Mouse (Mus musculus): ENCODE results near the gene Otub2. TPM values are rescaled to one million over a fixed set of nuclear protein-coding genes. Genes with fewer than 3 reads are reported as not detected.

The Otub2 gene
- total and polyA plus RNA-seq, 3 experiments: 8.4 to 126 (median 12.3) TPM

DNA sequence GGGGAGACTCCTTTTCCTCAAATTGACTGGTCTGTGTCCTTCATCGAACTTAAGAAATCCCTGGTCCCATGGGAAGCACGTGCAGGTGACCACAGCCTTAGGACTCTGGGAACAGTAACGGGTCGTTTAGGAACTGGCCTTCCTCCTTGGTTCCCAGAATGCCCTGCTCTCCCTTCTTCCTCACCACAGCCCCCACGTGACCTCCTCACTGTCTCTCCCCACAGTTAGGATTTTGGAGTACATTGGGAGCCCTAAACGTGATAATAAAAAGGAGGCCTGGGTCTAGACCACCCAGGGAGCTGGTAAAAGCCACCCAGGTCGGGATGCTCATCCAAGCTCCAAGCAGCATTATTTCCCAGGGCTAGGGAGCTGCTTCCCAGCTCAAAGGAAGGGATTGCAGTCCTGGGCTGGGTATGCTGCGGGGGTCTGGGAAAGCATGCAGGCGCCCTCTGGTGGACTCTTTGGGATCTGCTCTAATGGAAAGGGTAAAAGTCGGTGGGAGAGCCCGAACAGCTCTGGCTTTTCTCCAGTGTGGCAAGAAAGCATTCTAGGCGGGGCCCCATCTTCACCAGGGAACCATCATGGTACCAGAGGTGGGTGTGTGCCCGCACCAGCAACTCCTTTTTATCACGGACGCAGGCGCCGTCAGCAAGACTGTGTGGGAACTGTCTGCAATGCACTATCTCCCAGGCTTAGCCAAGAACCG lies 20.7 kb upstream of the Otub2 start (continued):
- TF ChIP-seq POLR2A (IDR thresholded peaks at IDR 0.05; ENCODE audit: control insufficient read depth in 1 of 2, insufficient read depth in 1 of 2, low read depth in 1 of 2, low read length in 2 of 2, poor library complexity in 1 of 2) (peak in 1 of 2 experiments; percentile 43; a peak in 1 of 4 replicates), SMC3 (IDR thresholded peaks at IDR 0.05; ENCODE audit: low read depth, low read length) (peak; percentile 53), CHD1 (IDR thresholded peaks at IDR 0.05; ENCODE audit: low read depth, low read length) (no peak), USF2 (IDR thresholded peaks at IDR 0.05; ENCODE audit: borderline replicate concordance in 1 of 2, insufficient read depth in 1 of 2, low read depth in 1 of 2, low read length in 2 of 2) (peak in 1 of 2 experiments; percentile 77; a peak in 2 of 4 replicates), BHLHE40 (IDR thresholded peaks at IDR 0.05; ENCODE audit: borderline replicate concordance, low read depth, low read length) (no peak; the same call in 1 of the 2 replicates)

- peak overlapping the region; percentile 53 to 56 for H3K4me3 ChIP-seq (ENCODE audit: control insufficient read depth in 1 of 2, insufficient read depth in 1 of 2, low read depth in 2 of 2, low read length in 2 of 2)
- peak overlapping the region; percentile 35 for H3K27ac ChIP-seq (ENCODE audit: control insufficient read depth, low read depth, low read length)
These were observed 20.2 kb upstream of the Otub2 start for GRCm38 (mm10) chr12:103368326-103368669.

GRCm38 (mm10) chr12:103368777-103369176 lies 19.7 kb upstream of the Otub2 start:
- no peaks in the 10 kb centered on the region for H3K27me3 ChIP-seq (ENCODE audit: control insufficient read depth in 1 of 2, insufficient read depth in 2 of 2, low read length in 2 of 2)
- H3K4me3 ChIP-seq (ENCODE audit: control insufficient read depth in 1 of 2, insufficient read depth in 1 of 2, low read depth in 2 of 2, low read length in 2 of 2): peak overlapping the region; percentile 53 to 56
- DNase-seq (ENCODE audit: low read depth, low spot score): no peak
- peaks cover 5 to 26% of the 10 kb centered on the region in 2 experiments; a peak in 3 of 4 replicates for H3K4me1 ChIP-seq (ENCODE audit: control insufficient read depth in 1 of 2, insufficient read depth in 2 of 2, low read length in 2 of 2)
- TF ChIP-seq ZKSCAN1 (IDR thresholded peaks at IDR 0.05; ENCODE audit: low read depth, low read length) (no peak), E2F4 (IDR thresholded peaks at IDR 0.05; ENCODE audit: borderline replicate concordance, low read depth, low read length) (no peak), MEF2A (IDR thresholded peaks at IDR 0.05; ENCODE audit: extremely low read depth, insufficient replicate concordance, low read depth, low read length, poor library complexity, severe bottlenecking) (no peak), BHLHE40 (IDR thresholded peaks at IDR 0.05; ENCODE audit: borderline replicate concordance, low read depth, low read length) (no peak), ZMIZ1 (IDR thresholded peaks at IDR 0.05; ENCODE audit: low read depth, low read length) (no peak), RCOR1 (IDR thresholded peaks at IDR 0.05; ENCODE audit: low read depth, low read length) (no peak), SMC3 (IDR thresholded peaks at IDR 0.05; ENCODE audit: low read depth, low read length) (no peak), MYB (IDR thresholded peaks at IDR 0.05; ENCODE audit: low read depth, low read length) (no peak), USF2 (IDR thresholded peaks at IDR 0.05; ENCODE audit: borderline replicate concordance in 1 of 2, insufficient read depth in 1 of 2, low read depth in 1 of 2, low read length in 2 of 2) (no peak), NRF1 (IDR thresholded peaks at IDR 0.05; ENCODE audit: insufficient read depth, low read depth, low read length, poor library complexity, severe bottlenecking) (no peak), CHD1 (IDR thresholded peaks at IDR 0.05; ENCODE audit: low read depth, low read length) (no peak), JUND (IDR thresholded peaks at IDR 0.05; ENCODE audit: low read depth, low read length) (no peak), TBP (IDR thresholded peaks at IDR 0.05; ENCODE audit: low read depth, low read length) (no peak), POLR2AphosphoS5 (IDR thresholded peaks at IDR 0.05; ENCODE audit: borderline replicate concordance, low read depth, low read length) (no peak), UBTF (IDR thresholded peaks at IDR 0.05; ENCODE audit: borderline replicate concordance, insufficient read depth, low read depth, low read length) (no peak), MYC (IDR thresholded peaks at IDR 0.05; ENCODE audit: low read depth, low read length) (no peak), POLR2AphosphoS2 (IDR thresholded peaks at IDR 0.05; ENCODE audit: low read length) (no peak), ETS1 (IDR thresholded peaks at IDR 0.05; ENCODE audit: low read depth, low read length) (no peak), POLR2A (IDR thresholded peaks at IDR 0.05; ENCODE audit: control insufficient read depth in 1 of 2, insufficient read depth in 1 of 2, low read depth in 1 of 2, low read length in 2 of 2, poor library complexity in 1 of 2) (no peak)
- peaks cover 0 to 10% of the 10 kb centered on the region in 2 experiments; a peak in 2 of 4 replicates for H3K36me3 ChIP-seq (ENCODE audit: control insufficient read depth in 1 of 2, insufficient read depth in 2 of 2, low read length in 2 of 2)
- H3K9ac ChIP-seq (ENCODE audit: control insufficient read depth, low read depth, low read length, poor library complexity, severe bottlenecking): peak overlapping the region; percentile 67
- H3K9me3 ChIP-seq (replicated peaks; ENCODE audit: insufficient read depth, low read length): no peaks in the 10 kb centered on the region
- H3K27ac ChIP-seq (ENCODE audit: control insufficient read depth, low read depth, low read length): peak overlapping the region; percentile 35; the same call in 1 of the 2 replicates
- H3K79me2 ChIP-seq (ENCODE audit: control insufficient read depth, insufficient read depth, low read length, poor library complexity): no peaks in the 10 kb centered on the region; the same call in 1 of the 2 replicates

More at GRCm38 (mm10) chr12:103368326-103368669, 20.2 kb upstream of the Otub2 start:
- Histone ChIP-seq H3K9me3 (replicated peaks; ENCODE audit: insufficient read depth, low read length) (no peaks in the 10 kb centered on the region), H3K9ac (ENCODE audit: control insufficient read depth, low read depth, low read length, poor library complexity, severe bottlenecking) (peak overlapping the region; percentile 67), H3K27me3 (ENCODE audit: control insufficient read depth in 1 of 2, insufficient read depth in 2 of 2, low read length in 2 of 2) (no peaks in the 10 kb centered on the region), H3K4me1 (ENCODE audit: control insufficient read depth in 1 of 2, insufficient read depth in 2 of 2, low read length in 2 of 2) (peaks cover under 1 to 21% of the 10 kb centered on the region in 2 experiments; a peak in 3 of 4 replicates), H3K79me2 (ENCODE audit: control insufficient read depth, insufficient read depth, low read length, poor library complexity) (no peaks in the 10 kb centered on the region; the same call in 1 of the 2 replicates), H3K36me3 (ENCODE audit: control insufficient read depth in 1 of 2, insufficient read depth in 2 of 2, low read length in 2 of 2) (peaks cover 0 to 5% of the 10 kb centered on the region in 2 experiments; a peak in 1 of 4 replicates)
- no peak for DNase-seq (ENCODE audit: low read depth, low spot score)
- no peak for TF ChIP-seq TBP (IDR thresholded peaks at IDR 0.05; ENCODE audit: low read depth, low read length)
- TF ChIP-seq RCOR1 (IDR thresholded peaks at IDR 0.05; ENCODE audit: low read depth, low read length): no peak
- TF ChIP-seq JUND (IDR thresholded peaks at IDR 0.05; ENCODE audit: low read depth, low read length): no peak
- TF ChIP-seq GABPA (IDR thresholded peaks at IDR 0.05; ENCODE audit: low read depth, low read length): no peak
- TF ChIP-seq EP300 (IDR thresholded peaks at IDR 0.05; ENCODE audit: low read depth in 1 of 2, low read length in 2 of 2): no peak
- TF ChIP-seq MYB (IDR thresholded peaks at IDR 0.05; ENCODE audit: low read depth, low read length): no peak
- no peak for TF ChIP-seq MAZ (IDR thresholded peaks at IDR 0.05; ENCODE audit: low read depth, low read length)
- no peak for TF ChIP-seq SMC3 (IDR thresholded peaks at IDR 0.05; ENCODE audit: low read depth, low read length)
- TF ChIP-seq MYC (IDR thresholded peaks at IDR 0.05; ENCODE audit: low read depth, low read length): no peak
- no peak for TF ChIP-seq POLR2AphosphoS5 (IDR thresholded peaks at IDR 0.05; ENCODE audit: borderline replicate concordance, low read depth, low read length)
- no peak for TF ChIP-seq HCFC1 (IDR thresholded peaks at IDR 0.05; ENCODE audit: low read depth, low read length)
- no peak for TF ChIP-seq ZMIZ1 (IDR thresholded peaks at IDR 0.05; ENCODE audit: low read depth, low read length)
- TF ChIP-seq MAX (IDR thresholded peaks at IDR 0.05; ENCODE audit: low read length): no peak

Measured in MEL (cell line).